Mouse (Mus musculus) hindbrain, embryonic 11.5 days (tissue): ENCODE results near the gene Smad3. TPM values are rescaled to one million over a fixed set of nuclear protein-coding genes. Genes with fewer than 3 reads are reported as not detected.

ENCODE experiments used
- ATAC-seq: fragments of 200-750 bp; cut with Nextera tagmentation; 2 replicates; pipeline ENCODE4 v1.8.0; 2017; ENCODE audit warnings: mild to moderate bottlenecking, moderate TSS enrichment, moderate library complexity; ENCODE audit not compliant: low FRiP score
- DNase-seq: peaks from one replicate; pipeline ENCODE4 v3.0.0-alpha.2; 2015; ENCODE audit warnings: low spot score
- H3K27ac ChIP-seq: fragments of 300-500 bp; sonication (generic); 2 replicates; pipeline ENCODE4 v1.5.1; 2014; ENCODE audit warnings: mild to moderate bottlenecking, low read depth, low read length
- H3K27me3 ChIP-seq: fragments of 300-500 bp; sonication (generic); 2 replicates; pipeline ENCODE4 v1.6.1; 2014; ENCODE audit warnings: mild to moderate bottlenecking, low read length, moderate library complexity, mixed read lengths; ENCODE audit not compliant: control insufficient read depth, insufficient read depth
- H3K36me3 ChIP-seq: fragments of 300-500 bp; sonication (generic); 2 replicates; pipeline ENCODE4 v1.6.1; 2014; ENCODE audit warnings: mild to moderate bottlenecking, low read length, moderate library complexity, mixed read lengths; ENCODE audit not compliant: control insufficient read depth, insufficient read depth
- H3K4me1 ChIP-seq: fragments of 300-500 bp; sonication (generic); replicated peaks from 2 replicates; pipeline ENCODE4 v1.6.1; 2014; ENCODE audit warnings: low read length, mixed read lengths; ENCODE audit not compliant: control insufficient read depth, insufficient read depth
- H3K4me2 ChIP-seq: fragments of 300-500 bp; sonication (generic); replicated peaks from 2 replicates; pipeline ENCODE4 v1.6.1; 2014; ENCODE audit warnings: mild to moderate bottlenecking, low read depth, low read length
- H3K4me3 ChIP-seq: fragments of 300-500 bp; sonication (generic); 2 replicates; pipeline ENCODE4 v1.5.1; 2014; ENCODE audit warnings: low read depth, low read length
- H3K9ac ChIP-seq: fragments of 300-500 bp; sonication (generic); 2 replicates; pipeline ENCODE4 v1.6.1; 2014; ENCODE audit warnings: low read depth, low read length
- H3K9me3 ChIP-seq: fragments of 300-500 bp; sonication (generic); 2 replicates; pipeline ENCODE4 v1.6.1; 2016; ENCODE audit warnings: low read length; ENCODE audit not compliant: control insufficient read depth
- WGBS: fragments of 180-500 bp; shearing (Covaris S2); extraction: QIAGEN DNeasy Blood & Tissue Kit; methylation state at CpG from one replicate; pipeline ENCODE4 v1.1.7; 2014; 5-methylcytosine and 5-hydroxymethylcytosine counted together
- polyA plus RNA-seq: library from polyadenylated mRNA; unstranded; fragments of >200 nt; fragmentation: Nextera tagmentation; extraction: Ambion mirVana; gene quantifications from 2 replicates; pipeline ENCODE4 v1.2.1, GENCODE M21; 2014

Smad3 gene
- polyA plus RNA-seq, 1 experiment from 2014 or later, result 16.0 TPM

DNA sequence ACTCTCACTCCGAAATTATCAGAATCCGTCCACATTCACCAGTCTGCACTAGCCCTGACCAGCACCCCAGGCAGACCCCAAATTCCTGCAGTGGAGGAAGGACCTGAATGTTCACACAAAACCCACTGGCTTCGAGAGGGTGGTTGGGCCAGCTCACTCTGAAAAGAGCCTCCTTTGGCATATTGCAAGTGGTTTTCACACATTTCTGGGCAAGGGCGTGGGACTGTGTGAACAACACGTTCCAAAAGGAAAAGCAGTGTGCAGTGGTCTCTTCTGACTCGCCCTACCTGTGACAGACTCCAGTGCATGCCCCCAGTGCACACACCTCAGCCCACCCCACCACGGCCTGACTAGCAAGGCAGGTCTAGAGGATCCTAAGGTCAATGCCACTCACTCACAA lies 35.4 kb downstream of the Smad3 start:
- Histone ChIP-seq H3K9ac (no peak overlapping the region), H3K4me3 (no peak overlapping the region), H3K27ac (no peak overlapping the region), H3K4me2 (no peak overlapping the region), H3K9me3 (no peaks in the 10 kb centered on the region), H3K36me3 (no peaks in the 10 kb centered on the region), H3K27me3 (no peaks in the 10 kb centered on the region), H3K4me1 (no peaks in the 10 kb centered on the region)
- DNase-seq, result no peak
- no peak for ATAC-seq
- 90% methylated on average over 7 of the region's 7 CpGs for WGBS

GRCm38 (mm10) chr9:63721573-63722275 lies 36.1 kb downstream of the Smad3 start:
- no peak for ATAC-seq

GRCm38 (mm10) chr9:63720715-63721114 lies 37.1 kb downstream of the Smad3 start:
- Histone ChIP-seq H3K9me3 (no peaks in the 10 kb centered on the region), H3K4me2 (no peak overlapping the region), H3K27me3 (no peaks in the 10 kb centered on the region), H3K4me3 (no peak overlapping the region), H3K4me1 (peaks cover 2% of the 10 kb centered on the region; the same call in 1 of the 2 replicates), H3K27ac (no peak overlapping the region), H3K36me3 (no peaks in the 10 kb centered on the region), H3K9ac (no peak overlapping the region)
- WGBS, result 75% methylated on average over 6 of the region's 6 CpGs
- ATAC-seq, result no peak
- DNase-seq, result no peak

More at GRCm38 (mm10) chr9:63721573-63722275, 36.1 kb downstream of the Smad3 start:
- 92% methylated on average over 9 of the region's 9 CpGs for WGBS
- Histone ChIP-seq H3K36me3 (no peaks in the 10 kb centered on the region), H3K4me2 (no peak overlapping the region), H3K9ac (no peak overlapping the region), H3K9me3 (no peaks in the 10 kb centered on the region), H3K4me1 (no peaks in the 10 kb centered on the region), H3K4me3 (no peak overlapping the region), H3K27ac (no peak overlapping the region), H3K27me3 (no peaks in the 10 kb centered on the region)
- DNase-seq, result no peak

DNA sequence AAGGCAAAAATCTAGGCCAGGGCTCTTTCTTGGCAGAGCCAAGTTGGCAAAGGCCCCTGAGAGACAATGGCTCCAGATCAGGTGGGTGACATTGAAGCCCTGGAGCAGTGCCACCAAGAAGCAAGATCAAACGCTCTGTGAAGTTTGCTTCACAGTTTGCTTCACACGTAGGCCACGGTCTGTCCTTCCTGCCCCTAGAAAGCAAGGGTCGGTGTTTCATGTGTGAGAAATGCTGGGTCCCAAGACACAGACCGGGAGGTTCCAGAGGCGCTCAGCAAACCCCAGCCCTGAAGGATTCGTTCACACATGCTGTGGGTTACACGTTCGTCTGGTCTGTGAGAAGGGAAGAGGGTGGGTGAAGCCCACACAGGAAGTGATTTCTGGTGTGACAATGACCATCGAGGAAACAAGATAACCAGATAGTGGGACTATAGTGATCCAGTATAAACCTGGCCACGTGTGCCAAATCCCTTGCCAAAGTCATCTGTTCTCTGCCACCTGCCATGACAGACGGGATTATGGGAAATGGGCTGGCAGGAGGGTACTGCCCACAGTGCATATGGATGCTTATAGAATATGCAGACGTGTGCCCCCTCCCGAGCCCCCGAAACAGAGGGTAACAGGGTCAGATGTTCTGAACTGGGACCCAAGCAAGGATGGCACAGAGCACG lies 37.9 kb downstream of the Smad3 start:
- Histone ChIP-seq H3K4me3 (no peak overlapping the region), H3K4me2 (no peak overlapping the region), H3K36me3 (no peaks in the 10 kb centered on the region), H3K27ac (no peak overlapping the region), H3K9me3 (no peaks in the 10 kb centered on the region), H3K27me3 (no peaks in the 10 kb centered on the region), H3K4me1 (peaks cover 2% of the 10 kb centered on the region; the same call in 1 of the 2 replicates), H3K9ac (no peak overlapping the region)
- no peak for DNase-seq
- WGBS, result 87% methylated on average over 16 of the region's 16 CpGs
- ATAC-seq, result no peak

DNA sequence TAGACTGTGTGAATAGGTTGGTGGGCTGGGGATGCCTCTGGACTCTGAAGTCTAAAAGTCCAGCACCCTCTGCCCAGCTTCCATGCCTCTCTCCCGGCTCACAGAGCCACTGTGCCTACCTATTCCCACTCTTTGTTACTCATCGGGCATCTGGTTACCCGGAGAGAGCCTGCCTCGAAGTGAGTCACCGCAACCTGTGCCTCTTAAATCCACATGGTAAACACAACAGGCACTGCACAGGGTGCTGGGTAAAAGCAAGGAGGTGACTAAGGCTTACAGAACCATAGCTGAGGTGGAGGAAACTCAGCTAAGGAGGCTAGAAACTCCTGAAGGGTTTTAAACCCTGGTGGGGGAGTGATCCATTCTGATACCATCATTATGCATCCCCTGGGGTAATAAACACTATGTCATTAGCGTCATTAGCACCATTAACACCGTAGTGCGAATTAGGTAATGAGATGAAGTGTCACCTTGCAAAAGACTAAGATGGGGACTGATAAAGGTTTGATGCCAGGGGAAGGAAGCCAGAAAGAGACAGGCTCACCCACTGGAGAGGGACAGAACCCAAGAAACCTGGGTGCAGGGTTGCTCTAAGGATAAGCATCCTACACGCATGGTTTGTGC lies 38.9 kb downstream of the Smad3 start:
- WGBS, result 89% methylated on average over 9 of the region's 9 CpGs
- no peak for ATAC-seq

GRCm38 (mm10) chr9:63718170-63718569 lies 39.6 kb downstream of the Smad3 start:
- WGBS, result 89% methylated on average over 4 of the region's 4 CpGs
- no peaks in the 10 kb centered on the region for H3K36me3 ChIP-seq
- H3K9ac ChIP-seq, result no peak overlapping the region
- H3K9me3 ChIP-seq, result no peaks in the 10 kb centered on the region
- no peak overlapping the region for H3K4me2 ChIP-seq
- H3K4me3 ChIP-seq, result no peak overlapping the region
- no peak overlapping the region for H3K27ac ChIP-seq
- no peak for DNase-seq
- peaks cover 2% of the 10 kb centered on the region; the same call in 1 of the 2 replicates for H3K4me1 ChIP-seq
- no peak for ATAC-seq
- H3K27me3 ChIP-seq, result no peaks in the 10 kb centered on the region

More for the DNA sequence above, 38.9 kb downstream of the Smad3 start:
- no peak overlapping the region for H3K4me3 ChIP-seq
- no peak overlapping the region for H3K9ac ChIP-seq
- H3K4me2 ChIP-seq, result no peak overlapping the region
- H3K9me3 ChIP-seq, result no peaks in the 10 kb centered on the region
- no peak overlapping the region for H3K27ac ChIP-seq
- no peaks in the 10 kb centered on the region for H3K36me3 ChIP-seq
- no peaks in the 10 kb centered on the region for H3K27me3 ChIP-seq
- H3K4me1 ChIP-seq, result peaks cover 2% of the 10 kb centered on the region; the same call in 1 of the 2 replicates
- no peak for DNase-seq

GRCm38 (mm10) chr9:63717474-63718005 lies 40.3 kb downstream of the Smad3 start:
- no peaks in the 10 kb centered on the region for H3K9me3 ChIP-seq
- no peaks in the 10 kb centered on the region for H3K36me3 ChIP-seq
- DNase-seq, result no peak
- H3K4me3 ChIP-seq, result no peak overlapping the region
- no peak overlapping the region for H3K4me2 ChIP-seq
- no peak overlapping the region for H3K9ac ChIP-seq
- peaks cover 2% of the 10 kb centered on the region; the same call in 1 of the 2 replicates for H3K4me1 ChIP-seq
- 79% methylated on average over 3 of the region's 3 CpGs for WGBS
- H3K27ac ChIP-seq, result no peak overlapping the region
- ATAC-seq, result no peak
- H3K27me3 ChIP-seq, result no peaks in the 10 kb centered on the region

DNA sequence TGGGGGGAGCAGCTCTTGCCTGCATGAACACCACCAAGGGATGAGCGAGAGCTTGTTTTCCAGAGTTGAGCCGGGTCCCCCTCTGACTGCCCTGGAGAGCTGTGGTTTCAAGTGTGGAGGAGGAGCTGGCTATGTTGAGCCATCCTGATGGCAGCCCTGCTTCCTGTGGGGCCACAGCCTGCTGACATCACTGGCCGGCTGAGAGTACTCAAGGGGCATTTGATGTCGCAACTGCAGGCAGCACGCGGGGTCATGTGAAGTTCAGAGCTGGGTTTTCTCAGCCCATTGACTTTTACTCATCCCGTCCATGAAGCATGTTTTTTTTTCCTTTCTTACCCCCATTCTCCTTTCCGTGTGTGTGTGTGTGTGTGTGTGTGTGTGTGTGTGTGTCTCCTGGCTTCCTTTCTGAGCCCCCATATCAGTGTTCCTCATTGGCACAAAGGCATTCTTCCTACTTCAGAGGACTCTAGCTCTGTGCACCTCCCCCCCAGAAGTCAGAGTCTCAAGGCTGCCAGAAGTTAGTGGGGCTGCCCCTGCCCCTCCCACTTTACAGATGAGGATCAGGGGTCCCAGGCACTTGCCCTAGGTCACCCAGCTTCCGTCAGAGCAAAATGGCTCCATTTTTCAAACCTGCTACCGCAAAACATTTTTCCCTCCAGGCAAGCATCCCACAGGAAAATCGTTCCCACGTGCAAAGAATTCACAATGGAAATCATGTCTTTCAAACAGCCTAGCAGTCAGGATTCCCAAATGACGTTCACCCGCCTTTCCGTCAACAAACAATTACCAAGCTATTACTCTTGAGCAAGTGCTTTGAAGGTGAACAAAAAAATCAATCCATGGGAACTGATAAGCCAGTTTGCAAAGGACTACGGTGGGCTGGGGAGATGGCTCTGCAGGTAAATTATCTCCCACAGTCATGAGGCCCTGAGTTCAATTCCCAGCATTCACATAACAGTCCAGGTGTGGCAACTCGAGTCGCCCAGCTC lies 41.4 kb downstream of the Smad3 start:
- Histone ChIP-seq H3K9ac (no peak overlapping the region), H3K27ac (0 out of 2 replicates have a peak overlapping the region, but pooled peaks have one; percentile 17), H3K9me3 (no peaks in the 10 kb centered on the region), H3K4me3 (no peak overlapping the region), H3K27me3 (no peaks in the 10 kb centered on the region), H3K4me1 (peaks cover 2% of the 10 kb centered on the region; the same call in 1 of the 2 replicates), H3K36me3 (no peaks in the 10 kb centered on the region), H3K4me2 (no peak overlapping the region)
- 35% methylated on average over 17 of the region's 18 CpGs for WGBS
- DNase-seq, result peak; percentile 34
- ATAC-seq, result 0 out of 2 replicates have a peak, but pooled peaks have one; percentile 30
